Mouse (Mus musculus) kidney, embryonic 16.5 days (tissue): ENCODE results near the gene Dmrtb1. TPM values are rescaled to one million over a fixed set of nuclear protein-coding genes. Genes with fewer than 3 reads are reported as not detected.

Experiments
- ATAC-seq: fragments of 200-750 bp; cut with Nextera tagmentation; 2 replicates; pipeline ENCODE4 v1.8.0; 2017; ENCODE audit warnings: moderate TSS enrichment; ENCODE audit not compliant: low FRiP score, low TSS enrichment
- H3K27ac ChIP-seq: fragments of 300-500 bp; sonication (generic); 2 replicates; pipeline ENCODE4 v1.5.1; 2014; ENCODE audit warnings: low read length
- H3K27me3 ChIP-seq: fragments of 300-500 bp; sonication (generic); 2 replicates; pipeline ENCODE4 v1.6.1; 2014; ENCODE audit warnings: low read length, control low read depth, mixed read lengths; ENCODE audit not compliant: insufficient read depth
- H3K36me3 ChIP-seq: fragments of 300-500 bp; sonication (generic); 2 replicates; pipeline ENCODE4 v1.6.1; 2014; ENCODE audit warnings: low read length, control low read depth, mixed read lengths; ENCODE audit not compliant: insufficient read depth
- H3K4me1 ChIP-seq: fragments of 300-500 bp; sonication (generic); 2 replicates; pipeline ENCODE4 v1.6.1; 2014; ENCODE audit warnings: low read length, control low read depth, mixed read lengths; ENCODE audit not compliant: insufficient read depth
- H3K4me2 ChIP-seq: fragments of 300-500 bp; sonication (generic); replicated peaks from 2 replicates; pipeline ENCODE4 v1.6.1; 2014; ENCODE audit warnings: low read depth, low read length
- H3K4me3 ChIP-seq: fragments of 300-500 bp; sonication (generic); 2 replicates; pipeline ENCODE4 v1.5.1; 2014; ENCODE audit warnings: mild to moderate bottlenecking, low read length
- H3K9ac ChIP-seq: fragments of 300-500 bp; sonication (generic); replicated peaks from 2 replicates; pipeline ENCODE4 v1.6.1; 2014; ENCODE audit warnings: low read length
- H3K9me3 ChIP-seq: fragments of 300-500 bp; sonication (generic); 2 replicates; pipeline ENCODE4 v1.6.1; 2016; ENCODE audit warnings: low read length, control low read depth
- WGBS: fragments of 180-500 bp; shearing (Covaris S2); extraction: QIAGEN DNeasy Blood & Tissue Kit; methylation state at CpG from one replicate; pipeline ENCODE4 v1.1.7; 2014; 5-methylcytosine and 5-hydroxymethylcytosine counted together
- polyA plus RNA-seq: library from polyadenylated mRNA; unstranded; fragments of >200 nt; fragmentation: Nextera tagmentation; extraction: Ambion mirVana; gene quantifications from 2 replicates; pipeline ENCODE4 v1.2.1, GENCODE M21; 2015

The Dmrtb1 gene
- not detected in 2 replicates for polyA plus RNA-seq

DNA sequence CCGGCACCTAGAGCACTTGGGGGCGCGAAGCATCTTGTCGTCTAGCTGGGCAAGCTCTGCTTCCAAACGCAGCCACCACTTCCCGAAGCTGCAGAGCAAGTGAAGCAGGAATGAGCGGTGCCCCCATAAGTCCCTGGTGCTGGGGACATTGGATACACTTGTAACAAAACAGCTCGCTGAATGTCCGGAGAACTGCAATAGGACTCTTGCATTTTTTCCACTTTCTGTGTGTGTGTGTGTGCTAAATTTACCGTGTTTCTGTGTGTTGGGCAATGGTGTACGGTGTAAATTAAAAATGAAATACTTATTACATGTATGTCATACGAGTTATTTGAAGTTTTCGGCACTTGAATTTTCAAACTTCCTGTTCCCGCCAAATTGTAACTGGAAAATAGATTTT, at the start of gene Dmrtb1:
Gene Dmrtb1, minus strand, starts transcription at position 101 of the 400 bp plus-strand sequence.
- no peaks in the 10 kb centered on the region for H3K36me3 ChIP-seq
- H3K4me2 ChIP-seq, result no peak within 1 kb of the TSS
- peaks cover 2% of the 10 kb centered on the region; the same call in 1 of the 2 replicates for H3K27me3 ChIP-seq
- no peaks in the 10 kb centered on the region for H3K9me3 ChIP-seq
- H3K4me3 ChIP-seq, result no peak within 1 kb of the TSS
- WGBS, result 91% methylated on average over 14 of the region's 14 CpGs
- no peak within 1 kb of the TSS for H3K9ac ChIP-seq
- no peak for ATAC-seq
- H3K4me1 ChIP-seq, result no peaks in the 10 kb centered on the region
- no peak within 1 kb of the TSS for H3K27ac ChIP-seq

DNA sequence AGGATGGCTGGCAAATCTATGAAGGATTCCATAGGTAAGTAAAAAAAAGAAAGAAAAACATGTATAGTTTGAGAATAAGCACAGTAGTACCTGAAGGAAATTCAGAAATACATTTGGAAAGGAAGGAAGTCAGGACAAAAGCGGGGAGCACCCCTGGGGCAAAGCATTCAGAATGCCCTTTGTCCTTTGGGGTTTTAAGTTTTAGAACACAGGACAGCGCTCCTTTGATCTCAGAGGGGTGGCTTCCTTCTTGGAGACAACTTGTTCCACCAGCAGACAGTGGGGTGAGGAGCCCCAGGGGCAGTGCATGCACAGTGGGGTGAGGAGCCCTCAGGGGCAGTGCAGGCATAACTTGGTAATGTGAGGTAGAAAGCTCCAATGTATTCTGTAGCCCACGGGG, 49.6 kb upstream of the Dmrtb1 start:
- no peak for ATAC-seq
- Histone ChIP-seq H3K27me3 (peaks cover 2% of the 10 kb centered on the region; the same call in 1 of the 2 replicates), H3K27ac (no peak overlapping the region), H3K4me1 (peaks cover 22% of the 10 kb centered on the region), H3K4me3 (no peak overlapping the region), H3K9me3 (no peaks in the 10 kb centered on the region), H3K36me3 (no peaks in the 10 kb centered on the region), H3K4me2 (no peak overlapping the region), H3K9ac (no peak overlapping the region)
- WGBS, result 30% methylated on average over 3 of the region's 3 CpGs

GRCm38 (mm10) chr4:107732624-107733023, 48.6 kb upstream of the Dmrtb1 start:
- no peak overlapping the region for H3K4me2 ChIP-seq
- no peak for ATAC-seq
- H3K9ac ChIP-seq, result no peak overlapping the region
- peaks cover 2% of the 10 kb centered on the region; the same call in 1 of the 2 replicates for H3K27me3 ChIP-seq
- WGBS, result 23% methylated on average over 4 of the region's 4 CpGs
- no peaks in the 10 kb centered on the region for H3K36me3 ChIP-seq
- H3K4me1 ChIP-seq, result peaks cover 22% of the 10 kb centered on the region
- H3K9me3 ChIP-seq, result no peaks in the 10 kb centered on the region
- H3K4me3 ChIP-seq, result no peak overlapping the region
- H3K27ac ChIP-seq, result no peak overlapping the region

GRCm38 (mm10) chr4:107732182-107732581, 48.2 kb upstream of the Dmrtb1 start:
- Histone ChIP-seq H3K9ac (no peak overlapping the region), H3K27ac (no peak overlapping the region), H3K4me2 (no peak overlapping the region), H3K9me3 (no peaks in the 10 kb centered on the region), H3K4me3 (no peak overlapping the region), H3K36me3 (no peaks in the 10 kb centered on the region), H3K27me3 (peaks cover 2% of the 10 kb centered on the region; the same call in 1 of the 2 replicates), H3K4me1 (peaks cover 22% of the 10 kb centered on the region)
- WGBS, result 13% methylated on average over 4 of the region's 4 CpGs
- no peak for ATAC-seq

GRCm38 (mm10) chr4:107731088-107731465, 47.0 kb upstream of the Dmrtb1 start:
- H3K4me3 ChIP-seq, result no peak overlapping the region
- WGBS, result 61% methylated on average over 8 of the region's 8 CpGs
- H3K9me3 ChIP-seq, result no peaks in the 10 kb centered on the region
- ATAC-seq, result no peak
- no peak overlapping the region for H3K9ac ChIP-seq
- H3K36me3 ChIP-seq, result no peaks in the 10 kb centered on the region
- no peak overlapping the region for H3K4me2 ChIP-seq
- no peak overlapping the region for H3K27ac ChIP-seq
- H3K4me1 ChIP-seq, result peaks cover 22% of the 10 kb centered on the region
- H3K27me3 ChIP-seq, result peaks cover 2% of the 10 kb centered on the region; the same call in 1 of the 2 replicates

GRCm38 (mm10) chr4:107730391-107731087, 46.5 kb upstream of the Dmrtb1 start:
- Histone ChIP-seq H3K9me3 (no peaks in the 10 kb centered on the region), H3K27me3 (peaks cover 2% of the 10 kb centered on the region; the same call in 1 of the 2 replicates), H3K36me3 (no peaks in the 10 kb centered on the region), H3K4me1 (peaks cover 22% of the 10 kb centered on the region), H3K4me3 (no peak overlapping the region), H3K27ac (no peak overlapping the region), H3K4me2 (no peak overlapping the region), H3K9ac (no peak overlapping the region)
- ATAC-seq, result no peak
- WGBS, result 79% methylated on average over 15 of the region's 15 CpGs

DNA sequence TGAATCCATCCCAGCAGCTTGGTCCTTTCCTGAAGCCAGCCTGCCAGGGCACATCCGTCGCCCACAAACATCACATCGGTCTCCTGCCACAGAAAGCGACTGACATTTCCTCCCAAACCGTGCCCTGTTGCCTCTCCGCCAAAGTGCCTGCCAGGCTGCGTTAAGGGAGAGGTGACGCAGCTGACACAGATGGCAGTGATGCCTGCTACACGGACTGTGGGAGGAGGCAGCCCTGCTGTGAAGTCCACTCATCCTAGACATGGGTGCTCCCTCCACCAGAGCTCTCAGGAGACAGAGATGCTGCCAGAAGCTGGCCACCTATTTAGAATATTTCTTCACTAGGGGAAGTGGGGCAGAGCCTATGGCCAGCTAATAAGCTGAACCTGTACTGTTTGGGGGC, 41.4 kb upstream of the Dmrtb1 start:
- 50% methylated on average over 9 of the region's 9 CpGs for WGBS
- Histone ChIP-seq H3K27me3 (no peaks in the 10 kb centered on the region), H3K9ac (no peak overlapping the region), H3K36me3 (no peaks in the 10 kb centered on the region), H3K27ac (no peak overlapping the region), H3K4me2 (no peak overlapping the region), H3K9me3 (no peaks in the 10 kb centered on the region), H3K4me1 (no peaks in the 10 kb centered on the region), H3K4me3 (no peak overlapping the region)
- ATAC-seq, result no peak

DNA sequence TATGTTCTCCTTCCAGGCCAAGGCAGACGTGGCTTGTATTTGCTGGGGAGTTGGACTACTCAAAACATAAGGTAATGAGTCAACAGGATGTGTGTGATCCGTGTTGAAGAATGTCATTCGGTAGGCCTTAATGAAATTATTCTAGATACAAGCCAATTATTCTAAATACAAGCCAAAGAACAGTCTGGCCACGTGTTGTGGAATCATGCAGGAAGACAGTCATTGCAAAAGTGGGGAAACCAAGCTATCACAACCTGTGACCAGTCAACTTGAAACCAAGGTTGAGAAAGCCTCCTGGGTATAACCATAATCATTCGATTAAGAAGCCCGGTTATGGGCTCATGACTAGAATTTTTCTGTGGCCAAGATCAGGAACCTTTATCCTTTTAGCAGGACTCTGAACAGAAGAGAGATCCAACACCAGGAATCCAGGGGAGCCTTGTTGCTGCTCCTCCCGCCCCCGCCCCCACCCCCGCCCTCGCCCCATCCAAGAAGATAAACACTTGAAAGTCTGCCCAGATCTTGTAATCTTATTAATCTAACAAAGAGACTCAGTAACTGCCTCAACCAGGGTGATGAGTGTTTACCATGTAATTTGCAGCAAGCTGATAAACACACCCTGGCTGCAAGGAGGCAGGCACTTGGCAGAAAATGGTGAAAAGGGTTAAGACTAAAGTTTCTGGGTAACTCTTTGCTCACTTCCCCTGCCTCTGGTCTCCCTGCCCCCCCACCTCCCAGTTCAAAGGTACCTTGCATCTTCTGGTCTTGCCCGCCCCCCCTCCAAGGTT, 36.2 kb upstream of the Dmrtb1 start:
- WGBS, result 76% methylated on average over 11 of the region's 11 CpGs
- H3K27me3 ChIP-seq, result no peaks in the 10 kb centered on the region; the same call in 1 of the 2 replicates
- H3K4me3 ChIP-seq, result no peak overlapping the region
- H3K27ac ChIP-seq, result no peak overlapping the region
- H3K9ac ChIP-seq, result no peak overlapping the region
- ATAC-seq, result no peak
- H3K4me1 ChIP-seq, result no peaks in the 10 kb centered on the region
- H3K4me2 ChIP-seq, result no peak overlapping the region
- no peaks in the 10 kb centered on the region for H3K9me3 ChIP-seq
- H3K36me3 ChIP-seq, result no peaks in the 10 kb centered on the region

DNA sequence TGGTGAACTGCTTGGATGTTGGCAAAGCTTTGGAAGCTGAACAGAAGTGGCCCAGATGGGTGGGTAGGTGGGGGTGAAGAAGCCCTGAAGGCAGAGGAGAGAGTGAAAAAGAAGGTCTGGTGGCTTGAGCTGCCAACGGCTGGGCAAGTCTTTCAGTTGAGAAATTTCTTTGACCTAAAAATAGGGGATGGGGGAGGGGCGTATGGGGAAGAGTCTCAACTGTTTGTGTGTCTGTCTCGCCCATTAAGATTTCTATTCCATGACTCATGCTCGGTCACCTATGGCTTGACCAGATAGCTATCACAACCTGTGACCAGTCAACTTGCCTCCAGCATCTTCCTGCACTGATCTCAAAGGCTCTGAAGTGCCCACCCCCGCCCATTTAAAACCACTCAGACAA, 35.1 kb upstream of the Dmrtb1 start:
- H3K27ac ChIP-seq, result no peak overlapping the region
- no peak overlapping the region for H3K9ac ChIP-seq
- no peaks in the 10 kb centered on the region; the same call in 1 of the 2 replicates for H3K27me3 ChIP-seq
- 74% methylated on average over 5 of the region's 5 CpGs for whole genome bisulfite sequencing
- no peak for ATAC-seq
- no peaks in the 10 kb centered on the region for H3K9me3 ChIP-seq
- H3K4me1 ChIP-seq, result no peaks in the 10 kb centered on the region
- H3K4me3 ChIP-seq, result no peak overlapping the region
- no peak overlapping the region for H3K4me2 ChIP-seq
- no peaks in the 10 kb centered on the region for H3K36me3 ChIP-seq

DNA sequence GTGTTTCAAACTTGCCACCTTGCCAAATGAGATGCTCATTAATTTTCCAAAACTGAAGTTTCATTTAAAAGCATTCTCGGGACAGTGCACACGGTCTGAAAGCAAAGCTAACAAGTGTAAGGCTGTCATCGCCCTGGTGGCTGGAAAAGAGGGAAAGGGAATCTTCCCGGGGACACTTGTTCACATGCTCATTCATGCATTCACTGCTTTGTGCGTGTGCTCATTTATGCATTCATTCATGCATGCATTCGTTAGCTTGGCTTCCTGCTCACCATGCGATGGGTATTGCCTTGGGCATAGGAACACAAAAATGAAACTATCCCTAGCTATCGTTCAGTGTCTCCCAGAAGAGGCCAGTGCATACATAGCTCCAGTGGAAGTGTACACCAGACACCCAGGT, 34.7 kb upstream of the Dmrtb1 start:
- Histone ChIP-seq H3K27me3 (no peaks in the 10 kb centered on the region; the same call in 1 of the 2 replicates), H3K9me3 (no peaks in the 10 kb centered on the region), H3K36me3 (no peaks in the 10 kb centered on the region), H3K4me1 (no peaks in the 10 kb centered on the region), H3K9ac (no peak overlapping the region), H3K27ac (no peak overlapping the region), H3K4me2 (no peak overlapping the region), H3K4me3 (no peak overlapping the region)
- no peak for ATAC-seq
- WGBS, result 66% methylated on average over 8 of the region's 8 CpGs
